Mouse (Mus musculus) lung, adult 10 weeks (tissue): ENCODE measurements around the gene Aktip. TPM values are rescaled to one million over a fixed set of nuclear protein-coding genes. Genes with fewer than 3 reads are reported as not detected.

Experiments used
- polyA plus RNA-seq: library from polyadenylated mRNA; stranded (reverse); fragments of 350-450 nt; fragmentation: Illumina TruSeq; extraction: RNeasy Lipid Tissue Mini Kit (QIAGEN cat#74804); gene quantifications from one replicate; pipeline ENCODE4 v1.2.3, GENCODE M21; 2014; ENCODE audit warnings: low read depth, low replicate concordance; ENCODE audit not compliant: insufficient read depth

Gene Aktip
- polyA plus RNA-seq = 60.1 TPM

DNA sequence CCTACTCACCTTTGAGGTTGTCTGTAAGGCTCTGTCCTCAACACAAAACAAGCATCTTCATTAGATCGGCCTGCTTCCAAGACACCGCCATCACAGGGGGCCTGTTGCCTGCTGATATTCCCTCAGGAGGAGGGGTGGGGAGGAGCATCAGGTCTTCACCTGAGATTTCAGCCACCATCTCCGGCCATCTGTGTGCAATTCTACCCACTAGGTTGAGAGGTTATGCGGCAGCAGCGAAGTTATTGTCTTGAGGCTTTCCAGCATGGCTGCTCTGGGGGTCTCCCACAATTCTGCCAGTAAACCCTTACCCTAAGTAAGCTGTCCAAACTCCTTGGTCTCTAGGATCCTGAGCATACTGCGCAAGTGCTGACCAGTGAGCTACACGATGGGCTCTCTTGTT lies at the start of gene Aktip:
TSS of gene Aktip (minus strand) at position 101 of the 400 bp plus-strand sequence.

DNA sequence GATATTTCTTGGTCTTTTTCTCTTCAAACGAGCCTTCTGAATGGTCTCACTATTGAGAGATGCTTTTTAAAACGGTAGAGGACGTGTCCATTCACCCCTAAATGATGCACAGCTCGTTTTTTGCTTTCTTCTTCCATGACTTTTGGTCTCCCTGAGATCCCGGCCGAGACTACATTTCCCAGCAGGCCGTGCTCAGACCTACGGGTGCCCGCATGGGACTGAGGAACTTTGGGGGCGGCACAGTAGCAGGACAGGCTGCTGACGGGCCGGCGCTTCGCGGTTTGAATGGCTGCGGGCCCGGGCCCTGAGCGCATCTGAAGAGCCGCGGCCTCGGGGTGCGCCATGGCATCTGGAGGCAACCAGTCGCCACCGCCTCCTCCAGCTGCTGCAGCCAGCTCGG lies 129.9 kb downstream of the Aktip start, which contains the start of gene Rbl2:
TSS of gene Rbl2 (plus strand) at position 224 of the 400 bp plus-strand sequence.

Other genes starting within 250 kb of the Aktip start
- 15.3 TPM for gene Rbl2, start 129.9 kb downstream of the Aktip start, polyA plus RNA-seq
- gene Rpgrip1l, start 113.3 kb upstream of the Aktip start, polyA plus RNA-seq = 2.9 TPM
- gene Fto, start 113.5 kb upstream of the Aktip start, polyA plus RNA-seq = 23.4 TPM